Mouse (Mus musculus) spleen, postnatal 10 days (tissue): ENCODE measurements at regions not wholly inside any gene's neighbourhood (a gene's known extent, or its start where the extent isn't known, plus 50 kb on each side); places are given as distances from the start of the nearest gene placed in this dataset.

Source experiments
- DNase-seq, 2 experiments: peaks; one replicate each; pipeline ENCODE4 v3.0.0; 2021 to 2022; ENCODE audit warnings: low spot score in 2 of 2

DNA sequence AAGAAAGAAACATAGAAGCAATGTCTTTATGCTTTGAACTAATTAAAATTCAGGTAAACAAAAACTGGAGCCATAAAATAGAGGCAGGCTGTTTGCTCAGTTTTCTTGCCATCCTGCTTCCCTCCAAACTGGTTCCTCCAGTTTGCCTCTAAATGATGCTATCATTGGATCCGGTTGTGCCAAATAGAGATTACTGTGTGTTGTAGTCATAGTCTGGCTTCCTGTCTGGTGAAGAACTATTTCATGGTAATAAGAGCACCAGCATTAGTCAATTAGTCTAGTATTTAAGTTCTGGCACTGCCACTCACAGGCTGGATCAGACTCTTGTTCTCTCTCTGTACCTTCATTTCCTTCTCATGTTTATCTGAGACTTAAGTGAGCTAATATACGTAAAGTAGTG lies 141.9 kb upstream of the Rasa1 start:
- no peak for DNase-seq

DNA sequence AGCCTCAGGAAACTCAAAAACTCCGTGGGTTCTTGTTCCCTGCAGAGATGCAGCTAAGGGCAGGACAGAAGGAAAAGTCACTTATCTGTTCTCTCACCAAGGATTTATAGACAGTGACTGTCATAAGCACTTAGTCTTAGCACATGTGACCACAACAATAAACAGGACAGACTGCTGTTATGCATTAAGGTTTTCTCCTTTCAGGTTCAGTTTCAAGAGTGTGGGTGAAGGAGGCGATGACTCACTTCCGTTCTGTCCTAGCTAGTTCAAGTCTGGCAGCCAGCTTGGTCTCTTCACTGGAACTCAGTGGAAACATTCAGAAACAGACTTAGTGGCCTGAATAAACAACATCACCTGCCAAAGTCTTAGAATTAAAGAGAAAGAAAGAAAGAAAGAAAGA lies 141.1 kb upstream of the Rasa1 start:
- no peak for DNase-seq

DNA sequence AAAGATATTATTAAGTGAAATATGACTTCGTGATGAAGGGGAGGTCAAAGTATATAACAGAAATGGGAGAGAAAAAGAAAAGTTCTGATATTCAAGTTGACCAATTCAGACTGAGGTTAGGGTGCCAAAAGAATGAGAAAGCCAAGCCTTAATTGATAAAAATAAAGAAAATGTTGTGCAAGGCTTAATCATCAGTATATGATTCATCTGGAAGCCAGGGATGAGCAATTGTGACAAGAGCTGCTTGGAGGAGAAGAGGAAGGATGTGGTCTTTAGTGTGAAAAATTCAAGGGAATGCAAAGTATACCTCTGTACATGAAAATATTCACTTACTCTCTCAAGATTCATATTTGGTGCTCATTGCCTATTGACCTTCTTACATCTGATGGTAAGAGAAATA lies 129.7 kb upstream of the Rasa1 start:
- no peak for DNase-seq

DNA sequence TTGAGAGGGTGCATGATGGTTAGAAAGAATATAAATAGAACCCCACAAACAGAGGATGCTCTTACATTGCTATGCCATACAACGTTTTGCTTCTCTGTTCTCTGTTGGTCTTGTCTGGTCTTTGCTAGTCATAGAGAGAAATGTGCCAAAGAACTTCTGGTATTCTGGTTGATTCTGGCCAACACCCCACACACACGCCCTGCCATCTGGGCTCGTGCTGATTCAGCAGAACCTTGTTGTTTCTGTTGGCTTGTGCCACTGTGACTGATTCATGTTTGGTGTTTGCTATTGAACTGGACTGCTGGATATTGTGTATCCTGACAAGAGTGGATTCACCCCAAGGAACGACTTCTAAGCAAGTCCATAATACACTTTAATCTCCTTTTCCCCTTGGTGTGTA lies 126.0 kb upstream of the Rasa1 start:
- no peak for DNase-seq

GRCm38 (mm10) chr13:85411327-85411726 lies 122.4 kb upstream of the Rasa1 start:
- DNase-seq, result no peak

DNA sequence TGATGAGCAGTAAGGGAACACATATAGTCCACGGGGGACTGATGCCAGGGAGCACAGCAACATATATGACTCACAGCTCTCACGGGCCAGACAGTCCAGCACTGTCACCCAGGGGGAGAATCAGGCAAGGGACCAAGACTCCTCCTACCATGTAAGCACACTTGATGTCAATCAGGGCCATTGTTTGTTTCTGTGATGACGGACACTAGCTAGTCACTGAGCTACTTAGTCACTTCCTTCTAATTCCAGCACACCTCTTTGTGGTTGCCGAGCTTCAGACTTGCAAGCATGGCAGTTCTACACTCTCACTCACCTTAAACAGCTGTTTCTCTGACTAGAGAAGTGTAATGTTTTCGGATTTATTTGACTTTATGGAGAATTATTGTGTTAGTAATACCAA lies 109.9 kb upstream of the Rasa1 start:
- DNase-seq, result no peak

- no peak for DNase-seq
These were observed 87.5 kb upstream of the Rasa1 start for GRCm38 (mm10) chr13:85376338-85376998.

DNA sequence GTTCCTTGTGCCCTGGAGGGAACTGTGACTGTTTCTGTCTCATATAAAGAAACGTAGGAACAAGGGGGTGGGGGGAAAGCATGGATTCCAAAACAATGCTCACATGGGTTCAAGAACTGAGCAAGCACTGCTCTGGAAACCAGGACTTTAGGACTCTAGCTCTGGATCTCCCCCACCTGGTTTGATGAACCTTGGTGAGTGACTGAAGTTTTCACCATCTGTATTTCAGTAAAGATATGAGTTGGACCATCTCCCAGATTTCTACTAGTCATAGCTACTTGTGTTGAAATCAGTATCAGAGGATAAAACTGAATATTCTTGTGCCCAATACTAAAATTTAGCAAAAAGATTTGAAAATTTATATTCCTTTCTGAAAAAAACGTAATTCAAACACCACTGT lies 70.7 kb upstream of the Rasa1 start:
- DNase-seq, result no peak

GRCm38 (mm10) chr13:85359143-85359542 lies 70.2 kb upstream of the Rasa1 start:
- no peak for DNase-seq

GRCm38 (mm10) chr13:85352061-85352460 lies 63.1 kb upstream of the Rasa1 start:
- no peak for DNase-seq
